Mouse (Mus musculus): ENCODE measurements around the gene Prx.

GRCm38 (mm10) chr7:27451359-27451758 is 47.8 kb upstream of the Prx start:
- no peak for TF ChIP-seq CTCF (IDR thresholded peaks at IDR 0.05; ENCODE audit: low read depth, low read length)
- no peak for TF ChIP-seq POLR2A (IDR thresholded peaks at IDR 0.05; ENCODE audit: borderline replicate concordance, low read depth, low read length)
